Mouse (Mus musculus) ES-E14 (cell line): ENCODE measurements at regions not wholly inside any gene's neighbourhood (a gene's known extent, or its start where the extent isn't known, plus 50 kb on each side); places are given as distances from the start of the nearest gene placed in this dataset.

Experiments
- DNase-seq: peaks from one replicate; pipeline ENCODE4 v3.0.0-alpha.2; 2013; ENCODE audit warnings: low read depth, low spot score
- H3K27ac ChIP-seq: 2 replicates; pipeline ENCODE4 v1.5.1; 2012; ENCODE audit warnings: low read depth, mild to moderate bottlenecking, low read length, moderate library complexity, mixed read lengths; ENCODE audit not compliant: poor library complexity, insufficient read depth, severe bottlenecking
- H3K36me3 ChIP-seq: 2 replicates; pipeline ENCODE4 v1.6.1; 2012; ENCODE audit warnings: mild to moderate bottlenecking, low read length, moderate library complexity, mixed read lengths; ENCODE audit not compliant: control insufficient read depth, poor library complexity, insufficient read depth, severe bottlenecking
- H3K4me1 ChIP-seq, 2 experiments: fragments of 150-350 bp in 1 of 2; sonication (generic) in 1 of 2; 2 replicates each; pipeline ENCODE4 v1.6.1; 2012; ENCODE audit warnings: low read length in 2 of 2, mild to moderate bottlenecking in 1 of 2, mixed read lengths in 1 of 2; ENCODE audit not compliant: control insufficient read depth in 2 of 2, insufficient read depth in 2 of 2, poor library complexity in 1 of 2
- H3K4me3 ChIP-seq, 2 experiments: fragments of 150-350 bp in 1 of 2; sonication (generic) in 1 of 2; 2 replicates each; pipeline ENCODE4 v1.5.1; 2012; ENCODE audit warnings: low read length in 2 of 2, low read depth in 1 of 2, mild to moderate bottlenecking in 1 of 2, mixed read lengths in 1 of 2; ENCODE audit not compliant: insufficient read depth in 1 of 2, poor library complexity in 1 of 2, severe bottlenecking in 1 of 2
- H3K9ac ChIP-seq: 2 replicates; pipeline ENCODE4 v1.6.1; 2012; ENCODE audit warnings: low read depth, mild to moderate bottlenecking, low read length, mixed read lengths; ENCODE audit not compliant: poor library complexity, insufficient read depth, severe bottlenecking
- H3K9me3 ChIP-seq: fragments of 150-350 bp; sonication (generic); 2 replicates; pipeline ENCODE4 v1.6.1; 2012; ENCODE audit warnings: low read depth, mild to moderate bottlenecking, low read length; ENCODE audit not compliant: control insufficient read depth, insufficient read depth
- CHD2 ChIP-seq: IDR thresholded peaks from 2 replicates; pipeline ENCODE4 v1.6.1; 2014; ENCODE audit warnings: mild to moderate bottlenecking, low read depth, low read length, inconsistent platforms
- HCFC1 ChIP-seq: IDR thresholded peaks from 2 replicates; pipeline ENCODE4 v1.6.1; 2012; ENCODE audit warnings: low read length, inconsistent platforms, borderline replicate concordance; ENCODE audit not compliant: insufficient read depth
- MAFK ChIP-seq: IDR thresholded peaks from 2 replicates; pipeline ENCODE4 v1.6.1; 2014; ENCODE audit warnings: mild to moderate bottlenecking, low read depth, low read length, inconsistent platforms; ENCODE audit not compliant: insufficient read depth
- ZC3H11A ChIP-seq: IDR thresholded peaks from 2 replicates; pipeline ENCODE4 v1.6.1; 2012; ENCODE audit warnings: low read depth, mild to moderate bottlenecking, inconsistent platforms, low read length, borderline replicate concordance
- ZNF384 ChIP-seq: IDR thresholded peaks from 2 replicates; pipeline ENCODE4 v1.6.1; 2012; ENCODE audit warnings: low read depth, low read length, inconsistent platforms
- in situ Hi-C, 2 experiments: fragments of 600-800 bp; cut with MboI; formaldehyde crosslinking; loops; one replicate each; pipeline ENCODE4 v1.15.1; 2025; ENCODE audit warnings: low sequenced_read_pairs in 2 of 2, inconsistent platforms in 1 of 2; ENCODE audit not compliant: unreplicated experiment in 2 of 2

- in situ Hi-C loops, result no loop called here
- no peak overlapping the region for H3K4me3 ChIP-seq
- TF ChIP-seq MAFK, result no peak
- TF ChIP-seq ZC3H11A, result no peak
- TF ChIP-seq ZNF384, result no peak
- TF ChIP-seq CHD2, result no peak
- no peak for TF ChIP-seq HCFC1
- no peak overlapping the region for H3K27ac ChIP-seq
- H3K9me3 ChIP-seq, result no peaks in the 10 kb centered on the region
- H3K9ac ChIP-seq, result no peak overlapping the region
- H3K4me1 ChIP-seq, result no peaks in the 10 kb centered on the region
- no peaks in the 10 kb centered on the region for H3K36me3 ChIP-seq
- DNase-seq, result no peak
Measured at GRCm38 (mm10) chr2:178711587-178712080, 281.3 kb downstream of the Cdh26 start.

- no peak overlapping the region for H3K4me3 ChIP-seq
- no peaks in the 10 kb centered on the region for H3K36me3 ChIP-seq
- in situ Hi-C loops, result no loop called here
- DNase-seq, result no peak
- H3K9me3 ChIP-seq, result no peaks in the 10 kb centered on the region
- H3K27ac ChIP-seq, result no peak overlapping the region
- H3K4me1 ChIP-seq, result no peaks in the 10 kb centered on the region
- no peak overlapping the region for H3K9ac ChIP-seq
- no peak for TF ChIP-seq CHD2
- no peak for TF ChIP-seq HCFC1
- TF ChIP-seq ZNF384, result no peak
- no peak for TF ChIP-seq MAFK
- no peak for TF ChIP-seq ZC3H11A
Measured at GRCm38 (mm10) chr2:178712391-178712892, 282.1 kb downstream of the Cdh26 start.

- no peaks in the 10 kb centered on the region for H3K9me3 ChIP-seq
- H3K36me3 ChIP-seq, result no peaks in the 10 kb centered on the region
- no peak for DNase-seq
- in situ Hi-C loops, result no loop called here
- H3K4me1 ChIP-seq, result no peaks in the 10 kb centered on the region
- no peak overlapping the region for H3K4me3 ChIP-seq
- TF ChIP-seq ZNF384 (no peak), CHD2 (no peak), MAFK (no peak), HCFC1 (no peak), ZC3H11A (no peak)
- H3K9ac ChIP-seq, result no peak overlapping the region
- H3K27ac ChIP-seq, result no peak overlapping the region
Measured at GRCm38 (mm10) chr2:178715500-178716245, 285.3 kb downstream of the Cdh26 start.

- in situ Hi-C loops, result no loop called here
- no peak for TF ChIP-seq ZC3H11A
- no peak for TF ChIP-seq ZNF384
- TF ChIP-seq CHD2, result no peak
- no peak for TF ChIP-seq HCFC1
- TF ChIP-seq MAFK, result no peak
- Histone ChIP-seq H3K4me1 (no peaks in the 10 kb centered on the region), H3K27ac (no peak overlapping the region), H3K9me3 (no peaks in the 10 kb centered on the region), H3K9ac (no peak overlapping the region), H3K4me3 (no peak overlapping the region), H3K36me3 (no peaks in the 10 kb centered on the region)
- DNase-seq, result no peak
Measured at GRCm38 (mm10) chr2:178718048-178718447, 287.7 kb downstream of the Cdh26 start.
